Mouse (Mus musculus) bone marrow, adult 2 months (tissue): ENCODE measurements at regions not wholly inside any gene's neighbourhood (a gene's known extent, or its start where the extent isn't known, plus 50 kb on each side); places are given as distances from the start of the nearest gene placed in this dataset.

Experiments
- CTCF ChIP-seq: fragments of 200-500 bp; IDR thresholded peaks from 2 replicates; pipeline ENCODE4 v1.5.1; 2011; ENCODE audit warnings: low read length, control low read depth; ENCODE audit not compliant: control insufficient read depth, insufficient read depth
- POLR2A ChIP-seq: fragments of 200-500 bp; IDR thresholded peaks from 2 replicates; pipeline ENCODE4 v1.6.1; 2011; ENCODE audit warnings: low read depth, mild to moderate bottlenecking, control low read depth, low read length, borderline replicate concordance; ENCODE audit not compliant: control insufficient read depth

- no peak for TF ChIP-seq CTCF
- no peak for TF ChIP-seq POLR2A
Measured at GRCm38 (mm10) chr11:64727841-64728421, 250.9 kb upstream of the Elac2 start.
